Mouse (Mus musculus) forebrain, embryonic 11.5 days (tissue): ENCODE measurements around the gene Col23a1. TPM values are rescaled to one million over a fixed set of nuclear protein-coding genes. Genes with fewer than 3 reads are reported as not detected.

ENCODE experiments used
- ATAC-seq: fragments of 200-750 bp; cut with Nextera tagmentation; replicated peaks from 2 replicates; pipeline ENCODE4 v1.8.0; 2017; ENCODE audit warnings: moderate TSS enrichment; ENCODE audit not compliant: low FRiP score
- DNase-seq: peaks from one replicate; pipeline ENCODE4 v3.0.0-alpha.2; 2017; ENCODE audit warnings: low spot score
- H3K27ac ChIP-seq: fragments of 300-500 bp; sonication (generic); 2 replicates; pipeline ENCODE4 v1.5.1; 2014; ENCODE audit warnings: low read depth, low read length
- H3K27me3 ChIP-seq: fragments of 300-500 bp; sonication (generic); 2 replicates; pipeline ENCODE4 v1.6.1; 2014; ENCODE audit warnings: mild to moderate bottlenecking, low read length, mixed read lengths; ENCODE audit not compliant: control insufficient read depth, insufficient read depth
- H3K36me3 ChIP-seq: fragments of 300-500 bp; sonication (generic); 2 replicates; pipeline ENCODE4 v1.6.1; 2014; ENCODE audit warnings: mild to moderate bottlenecking, low read length, moderate library complexity, mixed read lengths; ENCODE audit not compliant: control insufficient read depth, insufficient read depth
- H3K4me1 ChIP-seq: fragments of 300-500 bp; sonication (generic); replicated peaks from 2 replicates; pipeline ENCODE4 v1.6.1; 2014; ENCODE audit warnings: low read length, mixed read lengths; ENCODE audit not compliant: control insufficient read depth, insufficient read depth
- H3K4me2 ChIP-seq: fragments of 300-500 bp; sonication (generic); 2 replicates; pipeline ENCODE4 v1.6.1; 2014; ENCODE audit warnings: low read depth, mild to moderate bottlenecking, low read length, moderate library complexity, mixed read lengths; ENCODE audit not compliant: severe bottlenecking
- H3K4me3 ChIP-seq: fragments of 300-500 bp; sonication (generic); 2 replicates; pipeline ENCODE4 v1.5.1; 2014; ENCODE audit warnings: low read depth, low read length
- H3K9ac ChIP-seq: fragments of 300-500 bp; sonication (generic); 2 replicates; pipeline ENCODE4 v1.6.1; 2014; ENCODE audit warnings: low read length
- H3K9me3 ChIP-seq: fragments of 300-500 bp; sonication (generic); 2 replicates; pipeline ENCODE4 v1.6.1; 2016; ENCODE audit warnings: low read length, mixed read lengths; ENCODE audit not compliant: control insufficient read depth
- WGBS: fragments of 180-500 bp; shearing (Covaris S2); extraction: QIAGEN DNeasy Blood & Tissue Kit; methylation state at CpG from one replicate; pipeline ENCODE4 v1.1.7; 2014; 5-methylcytosine and 5-hydroxymethylcytosine counted together
- polyA plus RNA-seq: library from polyadenylated mRNA; unstranded; fragments of >200 nt; fragmentation: Nextera tagmentation; extraction: Ambion mirVana; gene quantifications from 2 replicates; pipeline ENCODE4 v1.2.1, GENCODE M21; 2014

The Col23a1 gene
- polyA plus RNA-seq, 1 experiment from 2014 or later, result 7.5 TPM

GRCm38 (mm10) chr11:51455501-51455900, 165.8 kb downstream of the Col23a1 start:
- ATAC-seq, result no peak
- Histone ChIP-seq H3K27ac (no peak overlapping the region), H3K4me1 (no peaks in the 10 kb centered on the region), H3K36me3 (no peaks in the 10 kb centered on the region), H3K4me3 (no peak overlapping the region), H3K9ac (no peak overlapping the region), H3K9me3 (no peaks in the 10 kb centered on the region), H3K4me2 (no peak overlapping the region), H3K27me3 (no peaks in the 10 kb centered on the region)
- DNase-seq, result no peak

- no peaks in the 10 kb centered on the region for H3K9me3 ChIP-seq
- H3K4me2 ChIP-seq, result no peak overlapping the region
- H3K4me1 ChIP-seq, result no peaks in the 10 kb centered on the region
- ATAC-seq, result no peak
- no peaks in the 10 kb centered on the region for H3K36me3 ChIP-seq
- H3K4me3 ChIP-seq, result no peak overlapping the region
- DNase-seq, result no peak
- H3K27ac ChIP-seq, result no peak overlapping the region
- no peaks in the 10 kb centered on the region for H3K27me3 ChIP-seq
- H3K9ac ChIP-seq, result no peak overlapping the region
- 66% methylated on average over 5 of the region's 5 CpGs for WGBS
These were observed 167.9 kb downstream of the Col23a1 start for GRCm38 (mm10) chr11:51457624-51458023.

GRCm38 (mm10) chr11:51458649-51459048, 168.9 kb downstream of the Col23a1 start:
- ATAC-seq (no peak), DNase-seq (no peak)
- Histone ChIP-seq H3K9ac (no peak overlapping the region), H3K27me3 (no peaks in the 10 kb centered on the region), H3K9me3 (no peaks in the 10 kb centered on the region), H3K36me3 (no peaks in the 10 kb centered on the region), H3K4me2 (no peak overlapping the region), H3K4me1 (no peaks in the 10 kb centered on the region), H3K4me3 (no peak overlapping the region), H3K27ac (no peak overlapping the region)
- 57% methylated on average over 4 of the region's 4 CpGs for WGBS

GRCm38 (mm10) chr11:51459569-51460043, 169.9 kb downstream of the Col23a1 start:
- Histone ChIP-seq H3K9me3 (no peaks in the 10 kb centered on the region), H3K36me3 (no peaks in the 10 kb centered on the region), H3K4me3 (no peak overlapping the region), H3K4me2 (no peak overlapping the region), H3K9ac (no peak overlapping the region), H3K27ac (no peak overlapping the region), H3K27me3 (no peaks in the 10 kb centered on the region), H3K4me1 (no peaks in the 10 kb centered on the region)
- no peak for DNase-seq
- WGBS, result 65% methylated on average over 8 of the region's 8 CpGs
- ATAC-seq, result no peak

- no peak overlapping the region for H3K4me2 ChIP-seq
- 0 out of 2 replicates have a peak, but pooled peaks cover 2% of the 10 kb centered on the region for H3K4me1 ChIP-seq
- H3K9ac ChIP-seq, result no peak overlapping the region
- no peaks in the 10 kb centered on the region for H3K36me3 ChIP-seq
- H3K4me3 ChIP-seq, result no peak overlapping the region
- DNase-seq (no peak), ATAC-seq (no peak)
- no peaks in the 10 kb centered on the region for H3K27me3 ChIP-seq
- 81% methylated on average over 6 of the region's 6 CpGs for WGBS
- no peaks in the 10 kb centered on the region for H3K9me3 ChIP-seq
- H3K27ac ChIP-seq, result no peak overlapping the region
These were observed 179.0 kb downstream of the Col23a1 start for GRCm38 (mm10) chr11:51468737-51469136.

GRCm38 (mm10) chr11:51469341-51469831, 179.7 kb downstream of the Col23a1 start:
- Histone ChIP-seq H3K4me3 (no peak overlapping the region), H3K36me3 (no peaks in the 10 kb centered on the region), H3K9ac (no peak overlapping the region), H3K27me3 (no peaks in the 10 kb centered on the region), H3K27ac (no peak overlapping the region), H3K4me1 (0 out of 2 replicates have a peak, but pooled peaks cover 2% of the 10 kb centered on the region), H3K9me3 (no peaks in the 10 kb centered on the region), H3K4me2 (no peak overlapping the region)
- 80% methylated on average over 13 of the region's 13 CpGs for WGBS
- no peak for DNase-seq
- ATAC-seq, result no peak

- Histone ChIP-seq H3K4me2 (no peak overlapping the region), H3K27ac (no peak overlapping the region)
- DNase-seq, result peak; percentile 55
These were observed 180.8 kb downstream of the Col23a1 start for GRCm38 (mm10) chr11:51470383-51471144.

GRCm38 (mm10) chr11:51473686-51474085, 184.0 kb downstream of the Col23a1 start:
- Histone ChIP-seq H3K4me2 (no peak overlapping the region), H3K4me1 (0 out of 2 replicates have a peak, but pooled peaks cover 2% of the 10 kb centered on the region), H3K9ac (no peak overlapping the region), H3K4me3 (no peak overlapping the region), H3K36me3 (no peaks in the 10 kb centered on the region), H3K27me3 (no peaks in the 10 kb centered on the region), H3K9me3 (no peaks in the 10 kb centered on the region), H3K27ac (no peak overlapping the region)
- DNase-seq (no peak), ATAC-seq (no peak)
- 59% methylated on average over 2 of the region's 2 CpGs for WGBS

More at GRCm38 (mm10) chr11:51470383-51471144, 180.8 kb downstream of the Col23a1 start:
- Histone ChIP-seq H3K4me1 (0 out of 2 replicates have a peak, but pooled peaks cover 2% of the 10 kb centered on the region), H3K27me3 (no peaks in the 10 kb centered on the region), H3K9ac (no peak overlapping the region), H3K9me3 (no peaks in the 10 kb centered on the region), H3K36me3 (no peaks in the 10 kb centered on the region), H3K4me3 (no peak overlapping the region)
- 54% methylated on average over 17 of the region's 17 CpGs for WGBS
- no peak for ATAC-seq

- no peaks in the 10 kb centered on the region for H3K9me3 ChIP-seq
- ATAC-seq (no peak), DNase-seq (no peak)
- H3K4me2 ChIP-seq, result no peak overlapping the region
- no peaks in the 10 kb centered on the region for H3K36me3 ChIP-seq
- no peak overlapping the region for H3K4me3 ChIP-seq
- H3K27me3 ChIP-seq, result no peaks in the 10 kb centered on the region
- no peak overlapping the region for H3K9ac ChIP-seq
- no peak overlapping the region for H3K27ac ChIP-seq
- no peaks in the 10 kb centered on the region for H3K4me1 ChIP-seq
- 62% methylated on average over 4 of the region's 4 CpGs for WGBS
These were observed 186.8 kb downstream of the Col23a1 start for GRCm38 (mm10) chr11:51476543-51476942.
